Mouse (Mus musculus): ENCODE results near the gene Rnf123.

DNA sequence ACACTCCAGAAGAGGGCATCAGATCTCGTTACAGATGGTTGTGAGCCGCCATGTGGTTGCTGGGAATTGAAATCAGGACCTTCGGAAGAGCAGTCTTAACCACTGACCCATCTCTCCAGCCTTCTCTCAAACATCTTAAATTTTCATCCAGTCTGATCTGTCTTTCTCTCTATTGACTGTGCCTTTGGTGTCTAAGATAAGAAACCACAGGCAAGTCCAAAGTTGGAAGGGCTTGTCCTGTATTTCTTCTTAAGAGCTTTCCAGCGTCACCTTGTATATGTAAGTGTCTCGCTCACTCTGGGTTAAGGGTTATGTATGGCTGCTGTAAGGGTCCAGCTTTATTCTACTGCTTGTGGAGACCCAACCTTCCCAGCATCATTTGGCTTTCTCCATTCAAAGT lies 48.4 kb upstream of the Rnf123 start:
- no peak for TF ChIP-seq CTCF (IDR thresholded peaks at IDR 0.05; ENCODE audit: low read depth)
- no peak for TF ChIP-seq EP300 (IDR thresholded peaks at IDR 0.05; ENCODE audit: low read depth)

All from liver, postnatal 0 days (tissue).